Mouse (Mus musculus): ENCODE measurements around the gene Gm21586. TPM values are rescaled to one million over a fixed set of nuclear protein-coding genes. Genes with fewer than 3 reads are reported as not detected.
"Not testable (repeated sequence)": the region's sequence is repeated elsewhere in the genome, so short reads cannot be mapped to it uniquely, and the experiment has no call there.

The Gm21586 gene
- polyA plus RNA-seq (2015; fragmentation: Nextera tagmentation; extraction: Ambion mirVana), result not detected in 2 replicates

DNA sequence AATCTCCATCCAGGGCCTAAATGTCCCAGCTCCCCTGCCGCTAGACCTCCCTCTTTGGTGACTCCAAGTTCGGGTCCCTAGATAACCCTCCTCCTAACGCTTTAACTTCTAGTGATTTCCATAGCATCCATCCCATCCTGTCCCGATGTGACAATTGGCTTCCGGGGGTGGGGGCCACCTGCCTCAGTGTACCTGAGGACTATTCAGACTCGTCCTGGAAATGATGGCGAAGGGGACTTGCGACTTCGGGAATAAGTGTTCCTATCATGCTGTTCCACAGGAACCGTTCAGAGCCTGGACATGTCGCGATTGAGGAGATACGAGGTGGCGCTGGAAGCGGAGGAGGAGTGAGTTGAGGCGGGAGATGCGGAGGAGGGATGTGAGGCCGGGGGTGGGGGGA, at the start of gene Gm21586:
TSS of gene Gm21586 (plus strand) at position 301 of the 400 bp plus-strand sequence.
- H3K9me3 ChIP-seq (ENCODE audit: low read length); H3K36me3 ChIP-seq (replicated peaks; ENCODE audit: insufficient read depth, low read length); DNase-seq; H3K4me1 ChIP-seq (ENCODE audit: insufficient read depth); H3K4me2 ChIP-seq (ENCODE audit: low read depth, low read length); ATAC-seq; H3K27ac ChIP-seq (ENCODE audit: low read depth); H3K9ac ChIP-seq (replicated peaks); H3K4me3 ChIP-seq (ENCODE audit: low read depth, low read length); H3K27me3 ChIP-seq (ENCODE audit: insufficient read depth, low read length): not testable (repeated sequence)
- no CpG with 5 or more reads among the region's 18 CpGs for WGBS (ENCODE audit: insufficient replicate concordance)

GRCm38 (mm10) chr4:42466452-42466851, 27.3 kb downstream of the Gm21586 start, which contains the start of gene Gm2163:
Gene Gm2163, plus strand, starts transcription at chr4:42466752.
- not testable (repeated sequence) for DNase-seq; H3K4me2 ChIP-seq (ENCODE audit: low read depth, low read length); H3K27me3 ChIP-seq (ENCODE audit: insufficient read depth, low read length); H3K9ac ChIP-seq (replicated peaks); H3K4me3 ChIP-seq (ENCODE audit: low read depth, low read length); ATAC-seq; H3K27ac ChIP-seq (ENCODE audit: low read depth); H3K36me3 ChIP-seq (replicated peaks; ENCODE audit: insufficient read depth, low read length); H3K9me3 ChIP-seq (ENCODE audit: low read length); H3K4me1 ChIP-seq (ENCODE audit: insufficient read depth)
- WGBS (ENCODE audit: insufficient replicate concordance), result no CpG with 5 or more reads among the region's 5 CpGs

Other genes with a start within 250 kb of the Gm21586 start
- not detected in 2 replicates for gene Gm10600, start 198.7 kb upstream of the Gm21586 start, polyA plus RNA-seq (2015; fragmentation: Nextera tagmentation; extraction: Ambion mirVana)
- not detected in 2 replicates for gene Ccl21b, start 183.6 kb upstream of the Gm21586 start, polyA plus RNA-seq (2015; fragmentation: Nextera tagmentation; extraction: Ambion mirVana)
- not detected in 2 replicates for gene Gm21953, start 145.1 kb upstream of the Gm21586 start, polyA plus RNA-seq (2015; fragmentation: Nextera tagmentation; extraction: Ambion mirVana)
- gene Fam205a3, start 121.0 kb upstream of the Gm21586 start, polyA plus RNA-seq (2015; fragmentation: Nextera tagmentation; extraction: Ambion mirVana), result not detected in 2 replicates
- not detected in 2 replicates for gene Gm2163, start 27.4 kb downstream of the Gm21586 start, polyA plus RNA-seq (2015; fragmentation: Nextera tagmentation; extraction: Ambion mirVana)
- not detected in 2 replicates for gene Fam205a2, start 88.8 kb downstream of the Gm21586 start, polyA plus RNA-seq (2015; fragmentation: Nextera tagmentation; extraction: Ambion mirVana)
- gene Gm10591, start 172.8 kb downstream of the Gm21586 start, polyA plus RNA-seq (2015; fragmentation: Nextera tagmentation; extraction: Ambion mirVana), result not detected in 2 replicates
- gene Gm2564, start 190.3 kb downstream of the Gm21586 start, polyA plus RNA-seq (2015; fragmentation: Nextera tagmentation; extraction: Ambion mirVana), result not detected in 2 replicates
- not detected in 2 replicates for gene Ccl27b, start 215.9 kb downstream of the Gm21586 start, polyA plus RNA-seq (2015; fragmentation: Nextera tagmentation; extraction: Ambion mirVana)
- not detected in 2 replicates for gene Il11ra2, start 222.5 kb downstream of the Gm21586 start, polyA plus RNA-seq (2015; fragmentation: Nextera tagmentation; extraction: Ambion mirVana)